Mouse (Mus musculus): ENCODE measurements around the gene Wdr5. TPM values are rescaled to one million over a fixed set of nuclear protein-coding genes. Genes with fewer than 3 reads are reported as not detected.

Wdr5 gene
- polyA plus RNA-seq (2012; rRNA removed) (64.2 and 66.0 TPM in 2 replicates), polyA plus RNA-seq (2014; fragmentation: Nextera tagmentation; extraction: Ambion mirVana) (51.6 and 56.9 TPM in 2 replicates)

DNA sequence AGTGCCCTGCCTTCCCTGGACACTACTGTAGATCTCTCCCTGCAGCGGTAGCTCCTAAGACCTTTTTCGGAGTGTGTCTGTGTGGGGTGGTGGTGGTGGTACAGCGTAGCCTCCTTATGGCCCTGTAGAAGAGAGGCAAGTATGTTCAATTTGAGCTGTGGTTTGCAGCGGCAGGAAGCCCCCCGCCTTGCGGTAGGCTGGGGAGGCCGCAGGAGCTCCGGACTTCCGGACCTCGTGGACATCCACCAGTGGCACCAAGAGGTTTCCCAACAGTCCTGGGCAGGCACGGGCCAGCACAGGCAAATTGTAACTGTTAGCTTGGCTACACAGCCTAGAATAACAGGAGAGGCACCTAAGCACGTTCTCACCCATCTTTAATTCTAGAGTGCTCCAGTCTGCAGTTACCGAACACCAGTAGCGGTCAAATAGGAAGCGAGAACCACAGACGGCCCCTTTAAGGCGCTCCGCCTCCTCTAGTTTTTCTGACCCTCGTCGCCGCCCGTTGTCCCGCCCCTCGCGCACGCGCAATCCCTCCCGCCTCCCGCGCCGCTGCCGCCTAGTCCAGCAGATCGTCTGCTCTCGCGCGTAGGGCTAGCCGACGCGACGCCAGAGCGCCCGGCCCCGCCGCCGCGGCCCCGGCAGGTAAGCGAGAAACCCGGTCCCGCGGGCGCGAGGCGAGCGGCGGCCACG is at the start of gene Wdr5:
Gene Wdr5 (plus strand): TSS at position 519 of the 690 bp plus-strand sequence.
- TF ChIP-seq POLR2A (IDR thresholded peaks at IDR 0.05; ENCODE audit: borderline replicate concordance, extremely low read depth, insufficient read depth, insufficient read length): peak; percentile 33; the same call in 1 of the 2 replicates
- ATAC-seq (ENCODE audit: low FRiP score, low read depth) (peak; percentile 93), DNase-seq (ENCODE audit: low spot score) (peak; percentile 94)
- Histone ChIP-seq H3K27me3 (ENCODE audit: control insufficient read depth, insufficient read depth, low read length) (no peaks in the 10 kb centered on the region), H3K4me1 (ENCODE audit: control insufficient read depth, insufficient read depth, low read length) (peaks cover 17% of the 10 kb centered on the region), H3K36me3 (ENCODE audit: control insufficient read depth, insufficient read depth, low read length) (peaks cover 15% of the 10 kb centered on the region), H3K27ac (replicated peaks; ENCODE audit: low read depth, low read length) (peak within 1 kb of the TSS; percentile 90), H3K4me3 (replicated peaks; ENCODE audit: low read length) (peak within 1 kb of the TSS; percentile 93), H3K4me2 (replicated peaks; ENCODE audit: low read depth, low read length, severe bottlenecking) (peak within 1 kb of the TSS; percentile 88), H3K9me3 (ENCODE audit: control insufficient read depth, low read length) (no peaks in the 10 kb centered on the region), H3K9ac (ENCODE audit: low read depth, low read length, severe bottlenecking) (peak within 1 kb of the TSS; percentile 93)
- WGBS: under 1% methylated on average over 44 of the region's 57 CpGs

- Histone ChIP-seq H3K36me3 (ENCODE audit: control insufficient read depth, insufficient read depth, low read length) (peaks cover 54% of the 10 kb centered on the region), H3K4me2 (replicated peaks; ENCODE audit: low read depth, low read length, severe bottlenecking) (no peak overlapping the region), H3K4me1 (ENCODE audit: control insufficient read depth, insufficient read depth, low read length) (peaks cover 20% of the 10 kb centered on the region), H3K27me3 (ENCODE audit: control insufficient read depth, insufficient read depth, low read length) (no peaks in the 10 kb centered on the region), H3K9me3 (ENCODE audit: control insufficient read depth, low read length) (no peaks in the 10 kb centered on the region), H3K9ac (ENCODE audit: low read depth, low read length, severe bottlenecking) (no peak overlapping the region), H3K4me3 (replicated peaks; ENCODE audit: low read length) (no peak overlapping the region), H3K27ac (replicated peaks; ENCODE audit: low read depth, low read length) (no peak overlapping the region)
- 64% methylated on average over 4 of the region's 4 CpGs for WGBS
- DNase-seq (ENCODE audit: low spot score): no peak
- no peak for ATAC-seq (ENCODE audit: low FRiP score, low read depth)
- TF ChIP-seq POLR2A (IDR thresholded peaks at IDR 0.05; ENCODE audit: borderline replicate concordance, extremely low read depth, insufficient read depth, insufficient read length): no peak
Observed at GRCm38 (mm10) chr2:27469292-27469990, 45.5 kb upstream of the Wdr5 start.

GRCm38 (mm10) chr2:27469991-27470355 is 45.0 kb upstream of the Wdr5 start:
- H3K9ac ChIP-seq (ENCODE audit: low read depth, low read length, severe bottlenecking): no peak overlapping the region
- H3K9me3 ChIP-seq (ENCODE audit: control insufficient read depth, low read length): no peaks in the 10 kb centered on the region
- H3K36me3 ChIP-seq (ENCODE audit: control insufficient read depth, insufficient read depth, low read length): peaks cover 49% of the 10 kb centered on the region
- ATAC-seq (ENCODE audit: low FRiP score, low read depth): no peak
- H3K4me3 ChIP-seq (replicated peaks; ENCODE audit: low read length): no peak overlapping the region
- H3K27me3 ChIP-seq (ENCODE audit: control insufficient read depth, insufficient read depth, low read length): no peaks in the 10 kb centered on the region
- H3K4me2 ChIP-seq (replicated peaks; ENCODE audit: low read depth, low read length, severe bottlenecking): no peak overlapping the region
- 64% methylated on average over 3 of the region's 3 CpGs for WGBS
- no peak for TF ChIP-seq POLR2A (IDR thresholded peaks at IDR 0.05; ENCODE audit: borderline replicate concordance, extremely low read depth, insufficient read depth, insufficient read length)
- H3K27ac ChIP-seq (replicated peaks; ENCODE audit: low read depth, low read length): no peak overlapping the region
- H3K4me1 ChIP-seq (ENCODE audit: control insufficient read depth, insufficient read depth, low read length): peaks cover 20% of the 10 kb centered on the region
- DNase-seq (ENCODE audit: low spot score): no peak

DNA sequence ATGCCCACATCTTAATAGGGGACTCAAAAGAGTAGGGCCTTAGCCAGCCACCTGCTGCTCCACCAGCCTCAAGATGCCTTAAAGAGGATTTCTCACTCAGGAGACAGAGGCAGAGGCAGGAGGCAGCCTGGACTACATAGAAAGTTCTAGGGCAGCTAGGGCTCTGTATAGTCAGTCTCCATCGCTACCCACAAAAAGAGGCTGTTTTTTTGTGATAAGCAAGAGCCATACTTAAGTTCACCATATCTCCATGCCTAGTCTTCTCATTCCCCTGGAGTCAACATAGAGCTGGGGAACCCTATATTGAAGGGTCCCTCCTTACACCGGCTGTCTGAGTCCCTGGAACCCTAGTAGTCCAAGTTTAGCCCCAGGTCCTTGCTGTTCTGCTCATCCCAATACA is 44.4 kb upstream of the Wdr5 start:
- 97% methylated on average over 2 of the region's 2 CpGs for WGBS
- Histone ChIP-seq H3K4me2 (replicated peaks; ENCODE audit: low read depth, low read length, severe bottlenecking) (no peak overlapping the region), H3K4me3 (replicated peaks; ENCODE audit: low read length) (no peak overlapping the region), H3K9ac (ENCODE audit: low read depth, low read length, severe bottlenecking) (no peak overlapping the region), H3K4me1 (ENCODE audit: control insufficient read depth, insufficient read depth, low read length) (peaks cover 20% of the 10 kb centered on the region), H3K27me3 (ENCODE audit: control insufficient read depth, insufficient read depth, low read length) (no peaks in the 10 kb centered on the region), H3K36me3 (ENCODE audit: control insufficient read depth, insufficient read depth, low read length) (peaks cover 48% of the 10 kb centered on the region), H3K27ac (replicated peaks; ENCODE audit: low read depth, low read length) (no peak overlapping the region), H3K9me3 (ENCODE audit: control insufficient read depth, low read length) (no peaks in the 10 kb centered on the region)
- TF ChIP-seq POLR2A (IDR thresholded peaks at IDR 0.05; ENCODE audit: borderline replicate concordance, extremely low read depth, insufficient read depth, insufficient read length): no peak
- no peak for ATAC-seq (ENCODE audit: low FRiP score, low read depth)
- no peak for DNase-seq (ENCODE audit: low spot score)

- H3K4me3 ChIP-seq (replicated peaks; ENCODE audit: low read length): no peak overlapping the region
- peaks cover 42% of the 10 kb centered on the region for H3K36me3 ChIP-seq (ENCODE audit: control insufficient read depth, insufficient read depth, low read length)
- H3K4me1 ChIP-seq (ENCODE audit: control insufficient read depth, insufficient read depth, low read length): peaks cover 20% of the 10 kb centered on the region
- no peaks in the 10 kb centered on the region for H3K27me3 ChIP-seq (ENCODE audit: control insufficient read depth, insufficient read depth, low read length)
- no peak overlapping the region for H3K4me2 ChIP-seq (replicated peaks; ENCODE audit: low read depth, low read length, severe bottlenecking)
- no peak overlapping the region for H3K9ac ChIP-seq (ENCODE audit: low read depth, low read length, severe bottlenecking)
- ATAC-seq (ENCODE audit: low FRiP score, low read depth) (no peak), DNase-seq (ENCODE audit: low spot score) (peak; percentile 12)
- no peaks in the 10 kb centered on the region for H3K9me3 ChIP-seq (ENCODE audit: control insufficient read depth, low read length)
- no peak for TF ChIP-seq POLR2A (IDR thresholded peaks at IDR 0.05; ENCODE audit: borderline replicate concordance, extremely low read depth, insufficient read depth, insufficient read length)
- H3K27ac ChIP-seq (replicated peaks; ENCODE audit: low read depth, low read length): no peak overlapping the region
Observed at GRCm38 (mm10) chr2:27471170-27471584, 43.8 kb upstream of the Wdr5 start.
